Mouse (Mus musculus): ENCODE measurements around the gene Gpatch2.

DNA sequence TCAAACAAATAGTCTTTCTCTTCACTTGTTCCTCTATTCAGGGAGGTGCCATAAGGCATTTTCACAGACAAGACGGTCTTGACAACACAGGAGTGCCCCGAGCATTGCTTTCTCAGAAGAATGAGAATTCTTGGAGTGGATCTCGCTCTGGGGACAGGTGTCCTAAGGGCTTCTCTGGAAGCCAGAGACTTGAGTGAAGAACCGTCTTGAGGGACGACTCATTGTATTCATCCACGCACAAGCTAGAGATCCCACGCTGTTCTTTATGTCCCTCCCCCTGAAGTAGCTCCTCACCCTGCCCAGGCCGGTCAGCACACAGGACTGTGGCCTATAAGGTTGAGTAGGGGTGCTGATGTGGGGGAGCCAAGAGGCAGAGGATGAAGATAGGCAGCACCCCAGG, 141.6 kb downstream of the Gpatch2 start:
- TF ChIP-seq CTCF (IDR thresholded peaks at IDR 0.05; ENCODE audit: control insufficient read depth, insufficient read depth, low read length): no peak
- no peak for TF ChIP-seq POLR2A (IDR thresholded peaks at IDR 0.05; ENCODE audit: borderline replicate concordance, control insufficient read depth, low read depth, low read length)

Measured in bone marrow, adult 2 months (tissue).